Mouse (Mus musculus) 3134 (cell line): ENCODE measurements around the gene Ano6.

Experiments
- DNase-seq: peaks from one replicate; pipeline ENCODE4 v3.0.0-alpha.2; 2011; ENCODE audit warnings: low spot score; ENCODE audit not compliant: insufficient read length; ENCODE audit errors: extremely low read depth

Ano6 gene

DNA sequence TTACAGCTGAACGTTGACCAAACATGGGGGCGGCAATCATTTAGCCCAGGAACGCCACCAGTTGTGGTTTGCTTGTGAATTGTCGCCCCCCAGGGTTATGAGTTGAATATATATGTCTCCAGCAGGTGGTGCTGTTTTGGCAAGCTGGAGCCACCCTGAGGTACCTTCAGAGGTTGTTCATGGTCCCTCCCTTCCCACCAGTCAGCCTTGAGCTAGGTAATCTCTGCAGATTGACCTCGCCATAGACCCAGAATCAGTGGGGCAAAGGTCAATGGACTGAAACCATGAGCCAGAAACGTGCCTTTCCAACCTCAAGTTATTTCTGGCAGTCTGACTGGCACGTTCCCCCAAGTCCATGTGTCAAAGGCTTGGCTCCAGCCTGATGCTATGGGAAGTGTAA lies 22.8 kb upstream of the Ano6 start:
- no peak for DNase-seq

DNA sequence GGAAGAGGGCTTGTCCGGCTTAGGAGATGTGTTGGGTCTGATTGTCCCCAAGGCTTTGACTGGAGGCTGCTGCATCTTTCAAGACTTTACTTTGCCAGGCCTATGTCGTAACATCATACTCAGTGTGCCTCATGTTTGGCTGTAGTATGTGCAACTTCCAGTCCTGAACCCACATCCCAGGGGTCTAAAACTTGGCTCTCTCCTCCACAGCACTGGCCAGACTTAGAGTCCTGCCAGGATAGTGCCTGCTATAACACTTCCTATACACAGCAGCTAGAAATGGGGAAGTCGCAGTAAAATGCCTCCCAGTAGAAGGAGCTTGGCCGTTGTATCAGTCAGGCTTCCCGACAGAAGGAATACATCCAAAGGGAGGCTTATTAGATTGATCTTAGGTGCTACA lies 21.9 kb upstream of the Ano6 start:
- no peak for DNase-seq

DNA sequence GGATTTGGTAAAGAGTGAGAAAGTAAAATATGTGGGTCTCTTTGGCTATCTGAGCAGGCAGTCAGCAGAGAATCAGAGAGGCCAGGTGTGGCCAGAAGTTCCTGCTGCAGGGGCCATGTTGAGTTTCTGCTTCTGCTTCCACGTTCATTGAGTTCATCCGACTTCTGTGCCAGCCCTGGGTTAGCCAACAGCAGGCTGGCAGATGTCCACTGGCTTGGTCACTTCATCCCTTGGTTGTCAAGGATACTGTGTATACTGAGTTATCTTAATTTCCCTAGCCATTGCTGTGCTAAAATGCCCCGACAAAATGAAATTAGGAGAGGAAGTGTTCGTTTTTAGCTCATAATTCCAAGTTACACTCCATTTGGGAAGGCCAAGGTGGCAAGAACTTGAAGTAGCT lies 21.1 kb upstream of the Ano6 start:
- no peak for DNase-seq

- no peak for DNase-seq
Measured at GRCm38 (mm10) chr15:95770307-95770706, 20.3 kb upstream of the Ano6 start.

DNA sequence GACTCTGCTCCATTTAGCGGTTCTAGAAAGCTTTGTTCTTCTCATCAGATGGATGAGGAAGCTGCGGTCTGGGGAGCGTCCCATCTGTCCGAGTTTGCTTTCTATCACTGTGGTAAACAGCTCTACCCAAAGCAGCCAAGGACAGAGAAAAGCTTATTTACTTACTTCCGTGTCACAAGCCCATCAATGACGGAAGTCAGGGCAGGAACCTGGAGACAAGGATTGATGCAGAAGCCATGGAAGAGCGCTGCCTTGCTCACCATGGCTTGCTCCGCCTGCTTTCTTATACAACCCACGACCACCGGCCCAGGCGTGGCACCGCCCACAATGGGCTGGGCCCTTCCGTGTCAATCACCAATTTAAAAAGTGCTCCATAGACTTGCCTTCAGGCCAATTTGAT lies 18.3 kb upstream of the Ano6 start:
- DNase-seq, result no peak

DNA sequence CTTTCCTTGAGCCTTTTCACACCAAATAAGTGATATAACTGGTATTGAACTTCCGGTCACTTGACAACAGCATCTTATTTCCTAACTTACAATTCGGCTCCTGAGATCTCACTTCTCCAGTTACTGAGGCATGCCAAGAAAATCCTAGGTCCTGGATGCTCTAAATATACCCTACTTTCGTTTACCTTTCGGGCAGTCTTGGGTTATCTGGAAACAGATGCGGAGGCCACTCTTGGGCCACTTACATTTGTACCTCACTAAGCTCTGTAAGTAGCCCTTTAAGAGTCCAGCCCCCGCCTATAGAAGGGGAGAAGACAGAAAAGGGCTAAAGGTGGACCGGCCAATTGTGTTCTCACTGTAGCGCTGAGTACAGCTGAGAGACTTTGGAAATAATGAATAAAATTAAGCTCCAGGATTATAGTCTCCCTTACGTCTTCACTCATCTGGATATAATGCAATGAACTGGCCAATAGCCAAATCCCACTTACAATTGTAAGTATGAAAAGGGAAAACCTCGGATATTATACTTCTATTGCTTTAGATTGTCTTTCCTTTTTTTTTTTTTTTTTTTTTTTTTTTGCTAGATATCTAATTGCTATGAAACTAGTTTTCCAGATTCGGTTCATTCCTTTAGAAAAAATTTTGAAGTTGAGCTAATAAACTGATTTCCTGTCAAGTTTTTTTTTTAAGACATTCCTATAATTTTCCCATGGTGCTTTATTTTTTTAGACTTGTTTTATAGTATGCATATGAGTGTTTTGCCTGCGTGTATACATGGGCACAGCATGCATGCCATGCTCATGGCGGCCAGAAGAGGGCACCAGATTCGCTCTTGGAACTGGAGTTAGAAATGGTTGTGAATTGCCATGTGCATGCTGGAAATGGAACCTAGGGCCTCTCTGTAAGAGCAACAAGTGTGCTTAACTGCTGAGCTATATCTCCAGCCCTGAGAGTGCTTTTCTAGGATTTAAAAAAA lies 17.5 kb upstream of the Ano6 start:
- peak; percentile 41 for DNase-seq

DNA sequence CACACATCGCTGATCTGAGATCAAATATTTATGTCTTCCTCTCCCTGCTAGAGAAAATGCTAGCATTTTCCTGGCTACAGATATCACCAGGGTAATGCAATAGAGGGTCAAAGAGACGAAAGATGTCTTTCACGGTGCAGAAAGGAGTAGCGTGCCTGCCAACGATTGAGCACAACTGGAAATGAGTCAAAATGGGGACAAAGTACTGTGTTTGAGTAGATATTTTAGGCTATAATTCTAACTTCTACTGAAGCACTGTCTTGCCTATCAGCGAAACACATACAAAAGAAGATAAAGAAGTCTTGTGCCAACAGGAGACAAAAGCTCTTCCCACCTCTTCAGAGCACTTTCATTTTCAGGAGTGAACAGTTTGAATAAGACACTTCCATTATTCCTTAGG lies 16.4 kb upstream of the Ano6 start:
- DNase-seq, result no peak

DNA sequence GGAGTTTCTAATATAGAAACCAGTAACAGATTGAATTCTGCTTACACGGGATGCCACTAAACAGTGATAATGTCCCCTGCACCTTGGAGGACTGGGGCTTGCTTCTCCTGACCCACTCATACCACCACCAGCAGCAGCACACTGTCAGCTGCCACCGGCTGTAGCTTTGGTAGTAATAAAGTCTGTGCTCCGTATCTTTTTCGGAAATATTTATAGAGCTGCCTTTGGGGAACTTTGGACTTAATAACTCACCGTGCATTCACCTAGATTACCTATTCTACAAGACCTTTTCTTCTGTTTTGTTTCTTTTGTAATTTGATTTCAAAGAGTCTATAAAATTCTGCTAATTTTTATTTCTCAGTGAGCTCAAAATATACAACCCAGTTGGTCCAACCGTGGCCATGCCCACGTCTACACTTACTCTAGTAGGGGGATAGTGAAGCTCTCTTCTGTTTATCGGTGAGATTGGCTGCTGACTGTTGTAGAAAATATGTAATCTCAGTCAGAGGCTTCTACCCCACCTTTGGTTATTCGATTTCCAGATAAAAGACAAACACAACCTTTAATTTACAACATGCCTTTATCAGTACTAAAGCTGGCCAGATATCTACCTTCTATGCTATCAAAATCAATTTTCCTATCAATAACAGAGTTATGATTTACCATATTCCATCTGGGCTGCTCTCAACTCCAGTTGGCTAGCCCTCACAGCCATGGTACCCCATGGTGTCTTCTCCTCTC lies 15.8 kb upstream of the Ano6 start:
- no peak for DNase-seq

GRCm38 (mm10) chr15:95777743-95778142 lies 12.9 kb upstream of the Ano6 start:
- no peak for DNase-seq

DNA sequence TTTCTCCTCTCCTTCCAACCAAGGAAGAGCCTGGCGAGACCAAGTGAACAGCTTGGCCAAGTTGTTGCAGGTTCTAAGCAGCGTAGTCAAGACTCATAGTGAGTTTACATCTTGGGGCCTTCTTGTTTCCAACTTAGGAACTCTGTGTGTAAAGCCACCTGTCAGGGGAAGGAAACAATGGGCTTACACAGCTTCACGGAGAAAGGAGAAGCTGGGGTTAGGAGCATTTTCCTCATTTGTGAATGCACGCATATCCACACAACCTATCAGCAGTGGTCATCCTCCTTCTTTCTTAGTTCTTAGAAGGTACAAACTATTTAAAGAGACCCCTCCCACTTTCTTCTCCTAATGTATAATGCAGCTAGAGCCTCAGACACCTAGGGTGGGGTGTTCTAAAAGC lies 11.9 kb upstream of the Ano6 start:
- no peak for DNase-seq

- DNase-seq, result no peak
Measured at GRCm38 (mm10) chr15:95786624-95787023, 4.0 kb upstream of the Ano6 start.

DNA sequence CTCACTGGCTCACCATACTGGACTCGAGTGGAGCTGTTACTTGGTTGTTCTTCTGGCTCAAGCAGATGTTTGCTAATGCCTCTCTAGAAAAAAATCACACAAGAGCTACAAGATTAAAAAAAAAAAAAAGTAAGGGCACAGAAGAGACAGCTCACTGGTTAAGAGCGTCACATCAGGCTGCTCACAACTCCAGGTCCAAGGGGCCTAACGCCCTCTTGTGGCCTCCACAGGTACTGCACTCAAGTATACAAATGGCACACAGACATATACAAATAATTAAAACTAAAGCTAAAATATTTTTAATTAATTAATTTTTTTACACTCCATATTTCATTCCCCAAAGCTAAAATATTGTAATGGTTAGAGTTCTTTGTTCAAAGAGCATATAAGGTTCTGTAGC lies 3.1 kb upstream of the Ano6 start:
- no peak for DNase-seq

DNA sequence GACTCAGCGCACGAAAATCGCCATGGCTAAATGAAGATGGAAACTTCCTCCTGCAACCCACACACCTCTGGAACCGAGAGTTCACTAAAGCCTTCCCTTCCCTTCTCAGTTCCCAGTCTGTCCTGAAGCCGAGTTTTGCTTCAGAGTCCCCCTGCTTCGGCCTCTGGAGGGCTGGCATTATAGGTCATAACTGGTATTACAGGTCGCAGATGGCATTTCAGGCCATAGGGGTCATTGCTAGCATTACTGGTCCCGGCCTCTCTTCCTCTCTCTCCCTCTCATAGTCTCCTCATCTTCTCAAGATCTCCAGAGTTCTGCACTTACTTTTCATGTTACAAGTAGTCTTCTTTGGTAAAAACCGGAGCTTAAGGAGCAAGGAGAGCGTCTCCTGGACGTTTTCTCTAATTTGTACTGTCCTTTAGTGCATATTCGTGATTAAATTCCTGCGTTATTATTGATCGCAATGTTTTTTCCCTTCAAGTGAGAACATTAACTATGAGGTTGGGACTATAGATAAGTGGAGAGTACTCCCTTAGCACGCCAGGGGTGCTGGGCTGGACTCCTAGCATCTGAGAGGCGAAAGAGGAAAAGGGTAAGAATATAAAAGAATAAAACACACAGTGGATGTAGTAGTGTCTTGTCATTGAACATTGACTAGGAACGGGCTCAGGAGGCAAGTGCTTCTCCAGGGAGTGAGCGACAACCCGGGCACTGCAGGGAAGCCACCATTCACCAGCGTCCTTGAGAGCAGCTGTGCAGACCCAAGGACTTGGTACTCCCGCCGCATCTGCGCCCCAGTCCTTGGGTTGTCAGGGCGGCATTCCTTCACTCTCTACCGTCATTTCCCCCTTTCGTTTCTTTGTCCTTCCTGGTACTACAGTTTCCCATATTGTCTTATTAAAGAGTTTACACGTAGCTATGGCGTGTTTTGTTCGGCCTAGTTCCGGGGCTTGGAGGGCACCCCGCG lies 798 bp upstream of the Ano6 start:
- no peak for DNase-seq

GRCm38 (mm10) chr15:95791141-95791791 lies 623 bp downstream of the Ano6 start:
- DNase-seq, result no peak

DNA sequence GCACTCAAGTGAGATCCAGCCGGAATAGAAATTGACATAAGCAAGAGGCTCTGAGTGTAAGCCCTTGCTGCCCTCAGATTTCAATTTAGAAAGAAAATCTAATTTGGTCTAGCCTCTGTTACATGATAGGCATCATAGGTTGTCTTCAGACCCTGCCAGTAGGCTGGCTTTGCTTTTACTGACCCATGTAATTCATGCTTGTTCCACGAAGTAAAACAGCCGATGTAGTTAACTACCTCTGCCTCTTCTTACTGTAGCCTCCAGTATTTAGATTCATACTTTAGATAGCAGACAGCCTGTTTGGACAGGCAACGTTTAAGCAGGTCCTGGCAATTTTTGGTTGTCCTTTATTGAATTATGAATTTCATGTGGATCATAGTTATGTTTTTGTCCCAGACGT lies 1.2 kb downstream of the Ano6 start:
- DNase-seq, result no peak

GRCm38 (mm10) chr15:95792261-95793260 lies 1.9 kb downstream of the Ano6 start:
- DNase-seq, result no peak

- peak; percentile 68 for DNase-seq
Measured at GRCm38 (mm10) chr15:95793748-95794491, 3.3 kb downstream of the Ano6 start.
